Mouse (Mus musculus) MEL (cell line): Measurements from ENCODE around the gene Acaa1a. TPM values are rescaled to one million over a fixed set of nuclear protein-coding genes. Genes with fewer than 3 reads are reported as not detected.

ENCODE experiments used
- DNase-seq: peaks from one replicate; pipeline ENCODE4 v3.0.0; 2011; ENCODE audit warnings: low read depth, low spot score
- H3K27ac ChIP-seq: 2 replicates; pipeline ENCODE4 v1.5.1; 2012; ENCODE audit warnings: low read depth, mild to moderate bottlenecking, control low read depth, low read length, moderate library complexity; ENCODE audit not compliant: control insufficient read depth
- H3K27me3 ChIP-seq, 2 experiments: fragments of 150-350 bp in 1 of 2; sonication (generic) in 1 of 2; 2 replicates each; pipeline ENCODE4 v1.6.1; 2012; ENCODE audit warnings: low read length in 2 of 2, mild to moderate bottlenecking in 2 of 2, improper control_type of control experiment in 1 of 2, moderate library complexity in 1 of 2; ENCODE audit not compliant: insufficient read depth in 2 of 2, control insufficient read depth in 1 of 2
- H3K36me3 ChIP-seq, 2 experiments: 2 replicates each; pipeline ENCODE4 v1.6.1; 2012 to 2014; ENCODE audit warnings: low read length in 2 of 2, improper control_type of control experiment in 1 of 2, inconsistent platforms in 1 of 2, mild to moderate bottlenecking in 1 of 2; ENCODE audit not compliant: insufficient read depth in 2 of 2, control insufficient read depth in 1 of 2
- H3K4me1 ChIP-seq, 2 experiments: fragments of 150-350 bp in 1 of 2; sonication (generic) in 1 of 2; 2 replicates each; pipeline ENCODE4 v1.6.1; 2012; ENCODE audit warnings: low read length in 2 of 2, improper control_type of control experiment in 1 of 2, mild to moderate bottlenecking in 1 of 2; ENCODE audit not compliant: insufficient read depth in 2 of 2, control insufficient read depth in 1 of 2
- H3K4me3 ChIP-seq, 2 experiments: fragments of 150-350 bp in 1 of 2; sonication (generic) in 1 of 2; 2 replicates each; pipeline ENCODE4 v1.5.1; 2012; ENCODE audit warnings: low read depth in 2 of 2, low read length in 2 of 2, mild to moderate bottlenecking in 2 of 2, moderate library complexity in 2 of 2, control low read depth in 1 of 2, improper control_type of control experiment in 1 of 2; ENCODE audit not compliant: control insufficient read depth in 1 of 2, insufficient read depth in 1 of 2
- H3K79me2 ChIP-seq: 2 replicates; pipeline ENCODE4 v1.6.1; 2012; ENCODE audit warnings: mild to moderate bottlenecking, low read length, moderate library complexity; ENCODE audit not compliant: control insufficient read depth, poor library complexity, insufficient read depth
- H3K9ac ChIP-seq: 2 replicates; pipeline ENCODE4 v1.6.1; 2012; ENCODE audit warnings: low read depth, mild to moderate bottlenecking, control low read depth, low read length, moderate library complexity; ENCODE audit not compliant: control insufficient read depth, poor library complexity, severe bottlenecking
- H3K9me3 ChIP-seq: fragments of 150-350 bp; sonication (generic); replicated peaks from 2 replicates; pipeline ENCODE4 v1.6.1; 2012; ENCODE audit warnings: mild to moderate bottlenecking, low read length, improper control_type of control experiment, moderate library complexity; ENCODE audit not compliant: insufficient read depth
- BHLHE40 ChIP-seq: IDR thresholded peaks from 2 replicates; pipeline ENCODE4 v1.6.1; 2012; ENCODE audit warnings: low read depth, mild to moderate bottlenecking, inconsistent platforms, low read length, improper control_type of control experiment, borderline replicate concordance
- CHD2 ChIP-seq: IDR thresholded peaks from 2 replicates; pipeline ENCODE4 v1.6.1; 2011; ENCODE audit warnings: low read length, improper control_type of control experiment
- E2F4 ChIP-seq: IDR thresholded peaks from 2 replicates; pipeline ENCODE4 v1.6.1; 2011; ENCODE audit warnings: low read depth, low read length, improper control_type of control experiment, borderline replicate concordance
- EP300 ChIP-seq, 2 experiments: IDR thresholded peaks; 2 replicates each; pipeline ENCODE4 v1.6.1; 2011; ENCODE audit warnings: improper control_type of control experiment in 2 of 2, low read length in 2 of 2, low read depth in 1 of 2, mild to moderate bottlenecking in 1 of 2
- ETS1 ChIP-seq: IDR thresholded peaks from 2 replicates; pipeline ENCODE4 v1.6.1; 2012; ENCODE audit warnings: low read depth, mild to moderate bottlenecking, inconsistent platforms, low read length, improper control_type of control experiment, moderate library complexity
- GABPA ChIP-seq: IDR thresholded peaks from 2 replicates; pipeline ENCODE4 v1.6.1; 2012; ENCODE audit warnings: low read depth, mild to moderate bottlenecking, inconsistent platforms, low read length, improper control_type of control experiment, moderate library complexity
- HCFC1 ChIP-seq: IDR thresholded peaks from 2 replicates; pipeline ENCODE4 v1.6.1; 2012; ENCODE audit warnings: low read depth, mild to moderate bottlenecking, inconsistent platforms, low read length, improper control_type of control experiment, moderate library complexity
- JUND ChIP-seq: IDR thresholded peaks from 2 replicates; pipeline ENCODE4 v1.6.1; 2011; ENCODE audit warnings: low read depth, mild to moderate bottlenecking, improper control_type of control experiment, low read length
- KAT2A ChIP-seq: conservative IDR thresholded peaks from 2 replicates; pipeline ENCODE4 v1.6.1; 2012; ENCODE audit warnings: low read depth, low read length, improper control_type of control experiment, inconsistent platforms
- MAFK ChIP-seq: IDR thresholded peaks from 2 replicates; pipeline ENCODE4 v1.6.1; 2011; ENCODE audit warnings: low read depth, mild to moderate bottlenecking, low read length, improper control_type of control experiment, borderline replicate concordance
- MAX ChIP-seq: IDR thresholded peaks from 2 replicates; pipeline ENCODE4 v1.6.1; 2011; ENCODE audit warnings: low read length, improper control_type of control experiment
- MAZ ChIP-seq: IDR thresholded peaks from 2 replicates; pipeline ENCODE4 v1.6.1; 2012; ENCODE audit warnings: low read depth, mild to moderate bottlenecking, inconsistent platforms, low read length, improper control_type of control experiment
- MYB ChIP-seq: IDR thresholded peaks from 2 replicates; pipeline ENCODE4 v1.6.1; 2011; ENCODE audit warnings: mild to moderate bottlenecking, low read depth, low read length, improper control_type of control experiment
- MYC ChIP-seq: IDR thresholded peaks from 2 replicates; pipeline ENCODE4 v1.6.1; 2011; ENCODE audit warnings: low read depth, mild to moderate bottlenecking, low read length, improper control_type of control experiment, moderate library complexity
- NELFE ChIP-seq: IDR thresholded peaks from 2 replicates; pipeline ENCODE4 v1.6.1; 2011; ENCODE audit warnings: low read depth, low read length, improper control_type of control experiment
- POLR2A ChIP-seq, 2 experiments: IDR thresholded peaks; 2 replicates each; pipeline ENCODE4 v1.6.1; 2011 to 2012; ENCODE audit warnings: low read length in 2 of 2, mild to moderate bottlenecking in 2 of 2, control low read depth in 1 of 2, improper control_type of control experiment in 1 of 2, low read depth in 1 of 2, moderate library complexity in 1 of 2; ENCODE audit not compliant: control insufficient read depth in 1 of 2, insufficient read depth in 1 of 2, poor library complexity in 1 of 2
- RCOR1 ChIP-seq: IDR thresholded peaks from 2 replicates; pipeline ENCODE4 v1.6.1; 2012; ENCODE audit warnings: low read depth, mild to moderate bottlenecking, inconsistent platforms, low read length, improper control_type of control experiment
- SMC3 ChIP-seq: IDR thresholded peaks from 2 replicates; pipeline ENCODE4 v1.6.1; 2011; ENCODE audit warnings: low read depth, low read length, improper control_type of control experiment
- TBP ChIP-seq: IDR thresholded peaks from 2 replicates; pipeline ENCODE4 v1.8.0; 2011; ENCODE audit warnings: low read depth, low read length, improper control_type of control experiment
- USF1 ChIP-seq: IDR thresholded peaks from 2 replicates; pipeline ENCODE4 v1.6.1; 2014; ENCODE audit warnings: low read depth, mild to moderate bottlenecking, inconsistent platforms, low read length, improper control_type of control experiment, moderate library complexity
- USF2 ChIP-seq, 2 experiments: IDR thresholded peaks; 2 replicates each; pipeline ENCODE4 v1.6.1; 2011 to 2012; ENCODE audit warnings: improper control_type of control experiment in 2 of 2, low read length in 2 of 2, borderline replicate concordance in 1 of 2, inconsistent platforms in 1 of 2, low read depth in 1 of 2, mild to moderate bottlenecking in 1 of 2; ENCODE audit not compliant: insufficient read depth in 1 of 2
- ZMIZ1 ChIP-seq: IDR thresholded peaks from 2 replicates; pipeline ENCODE4 v1.6.1; 2012; ENCODE audit warnings: low read depth, mild to moderate bottlenecking, inconsistent platforms, low read length, improper control_type of control experiment, moderate library complexity
- polyA plus RNA-seq, 2 experiments: library from polyadenylated mRNA; stranded (reverse) in 1 of 2; unstranded in 1 of 2; fragments of >175 nt in 1 of 2; fragments of >200 nt in 1 of 2; gene quantifications; 2 replicates each; pipeline versions ENCODE4 v1.2.1 to v1.2.4; 2012; ENCODE audit warnings: low replicate concordance in 2 of 2, low read depth in 1 of 2; ENCODE audit not compliant: insufficient read length in 2 of 2, insufficient read depth in 1 of 2, missing spikeins in 1 of 2
- total RNA-seq: library from RNA; depleted of rRNA; stranded (reverse); fragments of 300-350 nt; gene quantifications from 2 replicates; pipeline ENCODE4 v1.2.3, GENCODE M21; 2012

The Acaa1a gene
- total and polyA plus RNA-seq, 3 experiments, result 19.5 to 22.1 TPM; not detected in 1

GRCm38 (mm10) chr9:119358058-119358429 is 18.6 kb downstream of the Acaa1a start:
- no peaks in the 10 kb centered on the region for H3K36me3 ChIP-seq
- H3K79me2 ChIP-seq, result peaks cover 5% of the 10 kb centered on the region; the same call in 1 of the 2 replicates
- H3K4me1 ChIP-seq, result peaks cover 0 to 10% of the 10 kb centered on the region in 2 experiments; a peak in 1 of 4 replicates
- H3K4me3 ChIP-seq, result peak overlapping the region; percentile 66 to 93
- no peak overlapping the region for H3K27ac ChIP-seq
- peak overlapping the region; percentile 87 for H3K9ac ChIP-seq
- no peaks in the 10 kb centered on the region for H3K9me3 ChIP-seq
- no peaks in the 10 kb centered on the region for H3K27me3 ChIP-seq
- no peak for TF ChIP-seq EP300 (IDR thresholded peaks at IDR 0.05; ENCODE audit: low read depth in 1 of 2, low read length in 2 of 2)
- TF ChIP-seq E2F4, result no peak
- no peak for TF ChIP-seq MYC
- TF ChIP-seq MAX, result no peak
- TF ChIP-seq ZMIZ1, result no peak
- TF ChIP-seq NELFE, result no peak
- no peak for TF ChIP-seq RCOR1
- no peak for TF ChIP-seq JUND
- no peak for TF ChIP-seq HCFC1
- no peak for TF ChIP-seq SMC3
- TF ChIP-seq ETS1, result no peak
- no peak for TF ChIP-seq POLR2A (IDR thresholded peaks at IDR 0.05; ENCODE audit: control insufficient read depth in 1 of 2, insufficient read depth in 1 of 2, low read depth in 1 of 2, low read length in 2 of 2, poor library complexity in 1 of 2)
- TF ChIP-seq MAZ, result no peak
- no peak for DNase-seq

GRCm38 (mm10) chr9:119361416-119361815 is 21.9 kb downstream of the Acaa1a start:
- Histone ChIP-seq H3K4me1 (peaks cover 6 to 27% of the 10 kb centered on the region in 2 experiments), H3K4me3 (no peak overlapping the region), H3K9me3 (no peaks in the 10 kb centered on the region), H3K9ac (no peak overlapping the region), H3K79me2 (peaks cover 5% of the 10 kb centered on the region; the same call in 1 of the 2 replicates), H3K27ac (no peak overlapping the region), H3K27me3 (no peaks in the 10 kb centered on the region), H3K36me3 (peaks cover 0 to 8% of the 10 kb centered on the region in 2 experiments; a peak in 2 of 4 replicates)
- TF ChIP-seq BHLHE40 (no peak), MAFK (no peak), KAT2A (no peak), MYB (no peak), GABPA (no peak), CHD2 (no peak), MYC (no peak), USF1 (no peak), MAZ (no peak), USF2 (IDR thresholded peaks at IDR 0.05; ENCODE audit: borderline replicate concordance in 1 of 2, insufficient read depth in 1 of 2, low read depth in 1 of 2, low read length in 2 of 2) (no peak), TBP (no peak)
- no peak for DNase-seq
